ENCODE assay signal across 7 mouse cellular contexts in the genomic region with DNA sequence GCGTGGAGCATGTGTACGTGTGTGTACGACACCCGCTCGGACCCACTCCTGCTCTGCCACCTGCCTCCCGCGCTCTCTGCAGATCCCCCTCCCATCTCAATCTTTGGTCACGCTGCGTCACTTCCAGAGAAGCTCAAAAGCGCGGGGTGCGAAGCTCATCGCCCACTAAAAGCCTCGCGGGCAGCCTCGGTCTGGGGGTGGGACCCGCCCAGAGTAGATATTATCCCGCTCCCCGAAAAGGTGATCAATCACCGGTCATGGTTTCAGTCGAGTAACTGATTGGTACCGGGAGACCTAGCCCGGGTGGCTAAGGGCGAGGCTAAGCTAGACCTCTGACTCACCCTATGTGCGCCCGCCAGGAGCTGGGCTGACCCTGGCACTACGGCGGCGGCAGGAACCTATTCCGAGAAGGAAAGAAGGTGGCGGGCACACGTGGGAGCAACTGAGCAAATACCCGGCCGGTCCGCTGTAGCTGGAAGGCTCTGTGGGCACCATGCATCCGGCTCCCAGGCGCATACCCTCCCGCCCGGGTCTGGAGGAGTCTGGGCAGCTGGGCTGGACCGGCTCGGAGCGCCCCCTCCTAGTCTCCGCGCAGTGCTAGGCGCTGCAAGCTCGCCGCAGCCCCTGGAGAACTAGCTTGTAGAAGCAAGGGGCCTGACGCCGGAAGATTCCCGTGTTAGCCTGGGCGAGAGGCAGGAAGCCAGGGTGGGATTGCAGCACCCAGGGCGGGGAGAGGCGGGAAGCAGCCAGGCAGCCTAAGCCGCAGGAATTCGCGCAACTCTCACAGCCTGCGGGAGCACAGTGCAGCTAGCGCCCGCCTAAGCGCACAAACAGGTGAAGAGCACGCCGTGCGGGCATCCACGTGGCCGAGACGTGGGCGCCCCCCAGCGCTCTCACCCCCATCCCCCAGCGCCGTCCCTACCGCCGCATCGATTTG. TPM values are rescaled to one million over a fixed set of nuclear protein-coding genes. Genes with fewer than 3 reads are reported as not detected.
A peak's percentile ranks its signal among the peaks of the same experiment; 100 is the strongest.
DNase-seq lines count a peak whose midpoint lies in the region.

No protein-coding gene starts in this region.

- peaks cover 100% of the 10 kb centered on the region for H3K27me3 ChIP-seq in forebrain, embryonic 10.5 days (ENCODE audit: poor library complexity, severe bottlenecking)

- peak; percentile 37 for DNase-seq in MN1 (ENCODE audit: low spot score)
- peak; percentile 72 for DNase-seq in adrenal gland, postnatal 25 days
- peak; percentile 78 for DNase-seq in forebrain, embryonic 10.5 days (ENCODE audit: extremely low spot score, low spot score)
- peak; percentile 64 to 80 for DNase-seq in heart, postnatal 36 days
- peak; percentile 65 to 72 for DNase-seq in layer of hippocampus, postnatal 10 days (ENCODE audit: low spot score in 2 of 2)
- DNase-seq in lung, postnatal 10 days, result peak; percentile 71
- peak; percentile 65 for DNase-seq in retina, postnatal 1 day

- peak overlapping the region; percentile 84 for H3K27ac ChIP-seq in forebrain, embryonic 10.5 days

- H3K4me3 ChIP-seq in forebrain, embryonic 10.5 days, result peak overlapping the region; percentile 75

- H3K9me3 ChIP-seq in forebrain, embryonic 10.5 days, result no peaks in the 10 kb centered on the region

- H3K36me3 ChIP-seq in forebrain, embryonic 10.5 days (replicated peaks), result no peaks in the 10 kb centered on the region

- WGBS in forebrain, embryonic 10.5 days, result under 1% methylated on average over 73 of the region's 73 CpGs

- intact Hi-C loops in heart, postnatal 36 days (cut with DNase I), result loop anchor here (2.0 to 10.0 kb wide), 4 partner anchors 14 to 1562 kb away; no protein-coding TSS in a partner anchor

- peaks cover 80% of the 10 kb centered on the region for H3K4me1 ChIP-seq in forebrain, embryonic 10.5 days

RNA-seq across cellular contexts. Expression of a gene that starts 3.3 kb away (rescaled TPM):
- total RNA-seq in adrenal gland, postnatal 25 days (2021), result 38.3 and 44.1 TPM in 2 replicates
- polyA plus RNA-seq in forebrain, embryonic 10.5 days (2016; fragmentation: Nextera tagmentation; extraction: Ambion mirVana), result 9.6 and 10.5 TPM in 2 replicates
- 10 to 100 TPM; 25.3 to 28.3 TPM for total RNA-seq in heart, postnatal 36 days (2021)
- 100 to 1,000 TPM in 1 of 2 experiments, 10 to 100 TPM in 1; 93.9 to 103 TPM for total RNA-seq in layer of hippocampus, postnatal 10 days (2021)

Comparison
In these comparisons a context has a peak if more than half of its experiments do, and no peak if none do; other contexts are left out.
1. Peak in every context shown above with its lines: DNase-seq, H3K4me3 ChIP-seq and H3K27ac ChIP-seq.